Mouse (Mus musculus) brain, embryonic 14.5 days (tissue): ENCODE measurements at regions not wholly inside any gene's neighbourhood (a gene's known extent, or its start where the extent isn't known, plus 50 kb on each side); places are given as distances from the start of the nearest gene placed in this dataset.

ENCODE experiments used
- CTCF ChIP-seq: fragments of 200-500 bp; IDR thresholded peaks from 2 replicates; pipeline ENCODE4 v1.5.1; 2012; ENCODE audit warnings: inconsistent platforms, mild to moderate bottlenecking, moderate library complexity, borderline replicate concordance; ENCODE audit not compliant: insufficient read depth, insufficient read length; ENCODE audit errors: extremely low read depth
- POLR2A ChIP-seq: fragments of 200-500 bp; IDR thresholded peaks from 2 replicates; pipeline ENCODE4 v1.6.1; 2012; ENCODE audit warnings: mild to moderate bottlenecking, inconsistent platforms, borderline replicate concordance; ENCODE audit not compliant: poor library complexity, insufficient read depth, insufficient read length, severe bottlenecking; ENCODE audit errors: extremely low read depth

DNA sequence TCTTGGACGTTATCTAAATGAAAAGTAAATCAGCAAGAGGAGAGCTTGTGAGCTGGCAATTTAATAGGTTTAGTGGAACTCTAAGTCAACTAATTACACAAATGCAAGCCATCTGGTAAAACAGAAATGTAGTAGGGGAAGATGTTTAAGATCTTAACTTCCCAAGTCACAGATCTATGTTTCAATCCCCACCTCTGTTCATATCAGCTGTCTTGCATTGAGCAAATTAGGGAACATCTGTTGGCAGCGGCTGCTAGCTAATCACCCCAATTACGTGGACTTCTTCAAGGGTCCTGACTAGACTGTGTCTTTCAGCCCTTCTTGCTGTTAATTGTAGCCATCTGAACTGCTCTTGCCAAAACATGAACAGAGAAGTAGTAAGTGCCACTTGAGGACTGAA, 659.3 kb downstream of the Gm4340 start:
- TF ChIP-seq POLR2A (no peak), CTCF (no peak)
